Mouse (Mus musculus) neural tube, embryonic 14.5 days (tissue): ENCODE measurements at regions not wholly inside any gene's neighbourhood (a gene's known extent, or its start where the extent isn't known, plus 50 kb on each side); places are given as distances from the start of the nearest gene placed in this dataset.
"Not testable (repeated sequence)": the region's sequence is repeated elsewhere in the genome, so short reads cannot be mapped to it uniquely, and the experiment has no call there.

Experiments used
- ATAC-seq: fragments of 200-750 bp; cut with Nextera tagmentation; 2 replicates; pipeline ENCODE4 v1.8.0; 2017; ENCODE audit warnings: low read depth, mild to moderate bottlenecking, moderate TSS enrichment, moderate library complexity
- H3K27ac ChIP-seq: fragments of 300-500 bp; sonication (generic); 2 replicates; pipeline ENCODE4 v1.5.1; 2014; ENCODE audit warnings: low read depth, mild to moderate bottlenecking, control low read depth, low read length, moderate library complexity, mixed read lengths
- H3K27me3 ChIP-seq: fragments of 300-500 bp; sonication (generic); 2 replicates; pipeline ENCODE4 v1.6.1; 2014; ENCODE audit warnings: low read length; ENCODE audit not compliant: control insufficient read depth, insufficient read depth
- H3K36me3 ChIP-seq: fragments of 300-500 bp; sonication (generic); 2 replicates; pipeline ENCODE4 v1.6.1; 2014; ENCODE audit warnings: low read length, mixed read lengths; ENCODE audit not compliant: control insufficient read depth, insufficient read depth
- H3K4me1 ChIP-seq: fragments of 300-500 bp; sonication (generic); 2 replicates; pipeline ENCODE4 v1.6.1; 2014; ENCODE audit warnings: low read length; ENCODE audit not compliant: control insufficient read depth, insufficient read depth
- H3K4me2 ChIP-seq: fragments of 300-500 bp; sonication (generic); 2 replicates; pipeline ENCODE4 v1.6.1; 2014; ENCODE audit warnings: mild to moderate bottlenecking, low read depth, low read length, control low read depth
- H3K4me3 ChIP-seq: fragments of 300-500 bp; sonication (generic); 2 replicates; pipeline ENCODE4 v1.5.1; 2014; ENCODE audit warnings: low read depth, low read length, control low read depth, mixed read lengths
- H3K9ac ChIP-seq: fragments of 300-500 bp; sonication (generic); replicated peaks from 2 replicates; pipeline ENCODE4 v1.6.1; 2014; ENCODE audit warnings: low read depth, mild to moderate bottlenecking, control low read depth, low read length, mixed read lengths
- H3K9me3 ChIP-seq: fragments of 300-500 bp; sonication (generic); 2 replicates; pipeline ENCODE4 v1.6.1; 2016; ENCODE audit warnings: low read length; ENCODE audit not compliant: control insufficient read depth
- WGBS: fragments of 180-500 bp; shearing (Covaris S2); extraction: QIAGEN DNeasy Blood & Tissue Kit; methylation state at CpG from one replicate; pipeline ENCODE4 v1.1.7; 2014; 5-methylcytosine and 5-hydroxymethylcytosine counted together

GRCm38 (mm10) chr3:68790466-68790865, 78.9 kb upstream of the 1110032F04Rik start:
- no peaks in the 10 kb centered on the region for H3K9me3 ChIP-seq
- H3K4me1 ChIP-seq: peaks cover 5% of the 10 kb centered on the region; the same call in 1 of the 2 replicates
- WGBS: 89% methylated on average over 4 of the region's 4 CpGs
- H3K4me2 ChIP-seq: no peak overlapping the region
- H3K9ac ChIP-seq: no peak overlapping the region
- no peaks in the 10 kb centered on the region for H3K27me3 ChIP-seq
- no peak for ATAC-seq
- H3K4me3 ChIP-seq: no peak overlapping the region
- no peaks in the 10 kb centered on the region for H3K36me3 ChIP-seq
- no peak overlapping the region for H3K27ac ChIP-seq

- ATAC-seq: no peak
- H3K4me1 ChIP-seq: peaks cover 5% of the 10 kb centered on the region; the same call in 1 of the 2 replicates
- H3K9ac ChIP-seq: no peak overlapping the region
- H3K4me2 ChIP-seq: no peak overlapping the region
- H3K4me3 ChIP-seq: no peak overlapping the region
- H3K9me3 ChIP-seq: no peaks in the 10 kb centered on the region
- no peaks in the 10 kb centered on the region for H3K27me3 ChIP-seq
- no peaks in the 10 kb centered on the region for H3K36me3 ChIP-seq
- no peak overlapping the region for H3K27ac ChIP-seq
- 96% methylated on average over 4 of the region's 4 CpGs for WGBS
These were observed 76.5 kb upstream of the 1110032F04Rik start for GRCm38 (mm10) chr3:68792883-68793282.

- ATAC-seq: peak; percentile 95
- Histone ChIP-seq H3K9me3 (no peaks in the 10 kb centered on the region), H3K27ac (0 out of 2 replicates have a peak overlapping the region, but pooled peaks have one; percentile 34), H3K27me3 (no peaks in the 10 kb centered on the region), H3K9ac (no peak overlapping the region), H3K36me3 (no peaks in the 10 kb centered on the region), H3K4me2 (no peak overlapping the region), H3K4me1 (peaks cover 5% of the 10 kb centered on the region; the same call in 1 of the 2 replicates), H3K4me3 (no peak overlapping the region)
- WGBS: 38% methylated on average over 2 of the region's 2 CpGs
These were observed 75.5 kb upstream of the 1110032F04Rik start for GRCm38 (mm10) chr3:68793923-68794322.

GRCm38 (mm10) chr3:68794380-68795014, 74.9 kb upstream of the 1110032F04Rik start:
- H3K27ac ChIP-seq: 0 out of 2 replicates have a peak overlapping the region, but pooled peaks have one; percentile 34
- no peaks in the 10 kb centered on the region for H3K36me3 ChIP-seq
- no peaks in the 10 kb centered on the region for H3K27me3 ChIP-seq
- 52% methylated on average over 4 of the region's 4 CpGs for WGBS
- no peak overlapping the region for H3K9ac ChIP-seq
- H3K4me2 ChIP-seq: no peak overlapping the region
- no peak overlapping the region for H3K4me3 ChIP-seq
- H3K9me3 ChIP-seq: no peaks in the 10 kb centered on the region
- peak; percentile 36; the same call in 1 of the 2 replicates for ATAC-seq
- H3K4me1 ChIP-seq: peaks cover 5% of the 10 kb centered on the region; the same call in 1 of the 2 replicates

GRCm38 (mm10) chr3:68795641-68796040, 73.7 kb upstream of the 1110032F04Rik start:
- H3K27me3 ChIP-seq: no peaks in the 10 kb centered on the region
- WGBS: 62% methylated on average over 3 of the region's 3 CpGs
- ATAC-seq: no peak
- peaks cover 5% of the 10 kb centered on the region; the same call in 1 of the 2 replicates for H3K4me1 ChIP-seq
- no peaks in the 10 kb centered on the region for H3K36me3 ChIP-seq
- H3K9ac ChIP-seq: no peak overlapping the region
- H3K9me3 ChIP-seq: no peaks in the 10 kb centered on the region
- no peak overlapping the region for H3K4me3 ChIP-seq
- no peak overlapping the region for H3K4me2 ChIP-seq
- H3K27ac ChIP-seq: no peak overlapping the region

- 84% methylated on average over 8 of the region's 8 CpGs for WGBS
- not testable (repeated sequence) for H3K4me2 ChIP-seq, H3K4me1 ChIP-seq, H3K27ac ChIP-seq, ATAC-seq, H3K9ac ChIP-seq, H3K36me3 ChIP-seq, H3K9me3 ChIP-seq, H3K4me3 ChIP-seq, H3K27me3 ChIP-seq
These were observed 71.0 kb upstream of the 1110032F04Rik start for GRCm38 (mm10) chr3:68798408-68798807.

GRCm38 (mm10) chr3:68808866-68809265, 60.5 kb upstream of the 1110032F04Rik start:
- H3K27ac ChIP-seq: no peak overlapping the region
- H3K9ac ChIP-seq: no peak overlapping the region
- no peaks in the 10 kb centered on the region for H3K27me3 ChIP-seq
- ATAC-seq: no peak
- WGBS: 83% methylated on average over 2 of the region's 2 CpGs
- H3K36me3 ChIP-seq: no peaks in the 10 kb centered on the region
- no peaks in the 10 kb centered on the region for H3K9me3 ChIP-seq
- no peaks in the 10 kb centered on the region for H3K4me1 ChIP-seq
- no peak overlapping the region for H3K4me2 ChIP-seq
- no peak overlapping the region for H3K4me3 ChIP-seq

GRCm38 (mm10) chr3:68813461-68813860, 55.9 kb upstream of the 1110032F04Rik start:
- WGBS: 88% methylated on average over 3 of the region's 3 CpGs
- H3K4me3 ChIP-seq: no peak overlapping the region
- no peaks in the 10 kb centered on the region for H3K4me1 ChIP-seq
- no peaks in the 10 kb centered on the region for H3K27me3 ChIP-seq
- H3K9ac ChIP-seq: no peak overlapping the region
- H3K36me3 ChIP-seq: no peaks in the 10 kb centered on the region
- no peak overlapping the region for H3K27ac ChIP-seq
- ATAC-seq: no peak
- no peaks in the 10 kb centered on the region for H3K9me3 ChIP-seq
- no peak overlapping the region for H3K4me2 ChIP-seq

- 93% methylated on average over 9 of the region's 9 CpGs for WGBS
- Histone ChIP-seq H3K4me3 (no peak overlapping the region), H3K27ac (no peak overlapping the region), H3K36me3 (no peaks in the 10 kb centered on the region), H3K27me3 (no peaks in the 10 kb centered on the region), H3K9ac (no peak overlapping the region), H3K4me1 (no peaks in the 10 kb centered on the region), H3K4me2 (no peak overlapping the region), H3K9me3 (no peaks in the 10 kb centered on the region)
- no peak for ATAC-seq
These were observed 55.2 kb upstream of the 1110032F04Rik start for GRCm38 (mm10) chr3:68814011-68814690.
